Mouse (Mus musculus): ENCODE data around the gene Tgtp1.
"Not testable (repeated sequence)": the region's sequence is repeated elsewhere in the genome, so short reads cannot be mapped to it uniquely, and the experiment has no call there.

Tgtp1 gene

DNA sequence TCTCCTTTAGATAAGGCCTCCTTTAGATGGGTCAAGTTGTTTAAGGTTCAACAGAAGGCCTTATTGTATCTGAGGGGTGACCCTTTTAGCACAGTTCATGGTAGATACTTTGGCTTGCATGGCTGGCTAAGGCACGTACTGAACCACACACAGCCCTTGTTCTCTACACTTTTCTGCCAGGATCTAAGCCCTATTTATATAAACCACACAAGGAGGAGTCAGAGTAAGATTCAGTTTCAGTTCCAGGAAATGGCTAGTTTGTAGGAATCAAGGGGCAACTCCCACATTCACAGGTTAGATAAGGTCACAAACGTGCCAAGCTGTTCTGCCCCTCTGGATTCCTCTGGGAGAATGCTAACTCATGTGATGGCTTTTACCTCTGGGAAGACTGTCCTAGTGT lies at the start of gene Tgtp1:
Tgtp1 (minus strand) TSS at position 155 of the 400 bp plus-strand sequence.
- not testable (repeated sequence) for DNase-seq

GRCm38 (mm10) chr11:49012074-49012473 lies 18.1 kb upstream of the Tgtp1 start:
- DNase-seq, result not testable (repeated sequence)

DNA sequence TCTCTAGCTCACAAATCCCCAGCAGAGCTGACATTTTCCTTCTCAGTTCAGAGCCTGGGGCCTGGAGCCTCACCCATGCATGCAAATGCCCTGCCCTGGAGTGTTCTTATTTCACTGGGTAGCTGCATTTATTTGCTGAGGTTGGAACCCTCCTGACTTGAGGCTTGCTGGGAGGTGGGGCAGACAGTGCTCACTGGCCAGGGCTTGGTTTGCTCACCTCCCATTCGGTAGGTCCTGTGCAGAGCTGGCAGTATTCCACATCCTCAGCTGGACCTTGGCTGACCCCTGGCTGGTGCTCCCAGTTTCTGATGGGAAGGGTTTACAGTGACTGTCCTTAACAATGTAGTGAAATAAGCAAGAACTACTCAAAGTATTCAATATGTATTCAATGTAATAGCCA lies 12.8 kb upstream of the Tgtp1 start:
- DNase-seq, result not testable (repeated sequence)

DNA sequence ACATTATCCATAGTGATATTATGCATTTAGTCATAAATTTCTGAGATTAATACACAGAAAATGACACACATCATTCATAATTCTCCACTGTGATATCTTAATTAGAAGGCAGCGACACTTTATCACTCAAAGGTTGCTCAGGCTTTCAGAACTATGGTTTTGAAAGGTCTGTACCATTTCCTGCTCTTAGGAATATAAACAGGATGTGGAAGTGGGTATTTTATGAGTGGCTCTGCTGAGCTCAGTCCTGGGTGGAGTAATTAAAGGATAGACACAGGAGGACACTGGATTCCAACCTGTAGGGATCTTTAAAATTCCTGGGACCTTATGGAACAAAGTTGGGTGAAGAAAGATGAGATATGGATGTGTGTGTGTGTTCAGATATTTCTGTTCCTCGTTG lies 12.3 kb upstream of the Tgtp1 start:
- DNase-seq, result not testable (repeated sequence)

DNA sequence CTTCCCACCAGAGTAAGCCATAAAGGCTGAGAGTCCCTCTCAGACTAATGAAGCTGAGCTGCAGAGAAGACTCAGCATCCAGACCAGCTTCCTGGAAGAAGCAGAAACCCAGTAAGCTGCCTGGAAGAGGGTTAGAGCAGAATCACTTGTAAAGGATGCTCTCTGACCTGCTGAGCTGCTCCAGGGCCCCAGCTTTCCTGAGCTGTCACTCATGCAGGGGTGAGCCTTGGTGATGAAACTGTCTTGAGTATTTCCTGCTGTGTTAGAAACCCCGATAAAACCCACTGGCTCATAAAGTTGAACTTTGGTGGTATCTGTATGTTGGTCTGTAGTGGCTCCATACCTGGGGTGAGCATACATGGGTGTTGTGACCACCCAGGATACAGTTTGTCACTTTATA lies 6.4 kb upstream of the Tgtp1 start:
- not testable (repeated sequence) for DNase-seq

- DNase-seq, result not testable (repeated sequence)
Observed at GRCm38 (mm10) chr11:48993296-48993695, 676 bp downstream of the Tgtp1 start.

DNA sequence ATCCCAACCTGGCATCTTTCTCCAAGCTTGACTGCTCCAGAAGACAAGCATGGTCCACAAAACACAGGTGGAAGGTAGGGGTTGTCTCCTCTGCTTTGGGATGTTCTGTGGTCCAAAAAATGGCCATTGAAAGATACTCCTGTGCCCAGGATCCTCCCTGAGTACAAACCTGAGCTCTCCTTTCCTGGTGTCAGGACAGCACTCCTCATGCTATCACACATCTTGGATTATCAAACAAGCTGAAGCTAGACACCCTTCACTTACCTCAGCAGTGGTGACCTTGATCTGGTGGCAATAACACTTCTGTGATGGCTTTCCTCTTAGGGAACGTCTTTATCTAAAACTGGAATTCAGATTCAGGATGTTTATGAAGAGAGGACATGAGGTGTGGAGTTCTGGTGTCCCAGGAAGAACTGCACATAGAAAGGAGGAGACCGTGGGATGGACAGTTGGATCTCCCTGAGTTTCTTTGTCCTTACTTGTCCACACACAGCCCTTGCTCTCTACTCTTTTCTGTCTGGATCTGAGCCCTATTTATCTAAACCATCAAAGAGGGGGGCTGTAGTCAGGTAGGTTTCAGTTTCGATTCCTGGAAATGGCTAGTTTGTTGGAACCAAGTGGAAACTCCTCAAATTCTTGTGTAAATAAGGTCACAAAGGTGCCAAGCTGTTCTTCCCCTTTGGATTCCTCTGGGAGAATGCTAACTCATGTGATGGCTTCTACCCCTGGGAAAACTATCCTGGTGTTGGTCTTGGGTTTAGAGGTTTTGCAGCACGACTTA lies 2.0 kb downstream of the Tgtp1 start, which contains the start of gene Gm12185:
Gm12185 (minus strand) TSS at position 487 of the 781 bp plus-strand sequence.
- DNase-seq, result not testable (repeated sequence)

- DNase-seq, result not testable (repeated sequence)
Observed at GRCm38 (mm10) chr11:48989981-48990380, 4.0 kb downstream of the Tgtp1 start.

GRCm38 (mm10) chr11:48988219-48988618 lies 5.8 kb downstream of the Tgtp1 start:
- not testable (repeated sequence) for DNase-seq

DNA sequence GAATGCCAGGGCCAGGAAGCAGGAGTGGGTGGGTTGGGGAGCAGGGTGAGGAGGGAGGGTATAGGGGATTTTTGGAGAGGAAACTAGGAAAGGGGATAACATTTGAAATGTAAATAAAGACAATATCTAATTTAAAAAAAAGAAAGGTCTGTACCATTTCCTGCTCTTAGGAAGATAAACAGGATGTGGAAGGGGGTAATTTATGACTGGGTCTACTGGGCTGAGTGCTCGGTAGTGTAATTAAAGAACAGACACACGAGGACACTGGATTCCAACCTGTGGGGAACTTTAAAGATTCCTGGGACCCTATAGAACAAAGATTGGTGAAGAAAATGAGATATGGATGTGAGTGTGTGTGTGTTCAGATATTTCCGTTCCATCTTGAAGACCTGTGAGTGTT lies 11.1 kb downstream of the Tgtp1 start:
- DNase-seq, result not testable (repeated sequence)

DNA sequence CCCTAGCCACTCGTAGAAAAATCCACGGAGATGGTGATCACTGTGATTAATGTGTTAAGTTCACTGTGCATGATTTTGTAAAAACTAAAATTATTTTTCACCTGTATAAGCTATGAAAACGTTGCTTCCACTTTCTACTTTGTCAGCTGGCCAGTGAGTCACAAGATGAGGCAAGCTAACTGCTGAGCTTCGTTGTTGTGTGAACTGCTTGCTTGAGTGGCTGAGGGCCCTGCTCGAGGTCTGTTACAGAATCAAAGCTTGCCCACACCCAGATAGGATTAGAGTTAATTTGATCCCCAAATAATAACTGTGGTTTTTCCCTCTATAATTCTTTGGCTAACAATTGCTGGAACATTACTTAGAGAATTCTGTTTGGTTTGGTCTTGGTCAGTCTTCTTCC lies 13.9 kb downstream of the Tgtp1 start:
- not testable (repeated sequence) for DNase-seq

DNA sequence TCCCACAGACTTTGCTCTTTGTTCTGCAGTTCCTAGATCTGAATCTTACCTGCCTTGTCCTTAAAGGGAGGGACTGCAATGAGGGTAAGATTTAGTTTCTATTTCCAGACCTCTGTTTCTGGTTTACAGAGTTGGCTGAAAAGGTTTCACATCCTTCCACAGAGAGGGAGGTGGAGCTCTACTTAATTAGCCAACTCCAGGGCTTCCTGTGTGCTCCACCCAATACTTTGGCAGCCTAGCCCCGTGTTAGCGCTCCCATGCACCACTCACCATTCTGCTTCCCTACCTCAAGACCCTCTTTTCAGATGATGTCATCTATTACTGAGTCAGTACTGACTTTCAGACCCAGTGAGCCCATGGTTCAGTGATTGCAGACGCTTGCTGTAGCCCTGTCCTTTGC lies 14.7 kb downstream of the Tgtp1 start, which contains the start of gene 9930111J21Rik1:
9930111J21Rik1 (minus strand) TSS at position 148 of the 400 bp plus-strand sequence.
- not testable (repeated sequence) for DNase-seq

GRCm38 (mm10) chr11:48978240-48978939 lies 15.6 kb downstream of the Tgtp1 start, which contains the start of gene Olfr56:
TSS of gene Olfr56 (plus strand) at chr11:48978889.
- DNase-seq, result not testable (repeated sequence)

- DNase-seq, result not testable (repeated sequence)
Observed at GRCm38 (mm10) chr11:48974686-48975085, 19.3 kb downstream of the Tgtp1 start.

DNA sequence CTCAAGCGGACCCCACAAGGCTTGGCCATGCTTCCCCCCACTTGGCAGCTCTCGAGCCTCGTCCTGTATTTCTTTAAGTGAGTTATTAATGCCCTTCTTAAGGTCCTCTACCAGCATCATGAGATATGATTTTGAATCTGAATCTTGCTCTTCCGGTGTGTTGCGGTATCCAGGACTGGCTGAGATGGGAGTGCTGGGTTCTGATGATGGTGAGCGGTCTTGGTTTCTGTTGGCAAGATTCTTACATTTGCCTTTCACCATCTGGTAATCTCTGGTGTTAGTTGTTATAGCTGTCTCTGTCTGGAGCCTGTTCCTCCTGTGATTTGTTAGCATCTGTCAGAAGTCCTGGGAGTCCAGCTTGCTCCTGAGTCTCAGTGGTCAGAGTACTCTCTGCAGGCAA lies 47.9 kb downstream of the Tgtp1 start, which contains the start of gene Psme2b:
Psme2b (minus strand) TSS at position 101 of the 400 bp plus-strand sequence.
- DNase-seq, result not testable (repeated sequence)

GRCm38 (mm10) chr11:48939286-48939685 lies 54.7 kb downstream of the Tgtp1 start:
- DNase-seq, result not testable (repeated sequence)

Measured in layer of hippocampus, adult 9-11 months (tissue).